Mouse (Mus musculus) frontal cortex, postnatal 25 days (tissue): ENCODE results near the gene Stk17b.
"Not testable (repeated sequence)": the region's sequence is repeated elsewhere in the genome, so short reads cannot be mapped to it uniquely, and the experiment has no call there.

ENCODE experiments used
- DNase-seq, 2 experiments: peaks; one replicate each; pipeline ENCODE4 v3.0.0; 2022; ENCODE audit warnings: low spot score in 2 of 2

The Stk17b gene

GRCm38 (mm10) chr1:53782079-53782478 lies 2.9 kb downstream of the Stk17b start:
- no peak for DNase-seq

DNA sequence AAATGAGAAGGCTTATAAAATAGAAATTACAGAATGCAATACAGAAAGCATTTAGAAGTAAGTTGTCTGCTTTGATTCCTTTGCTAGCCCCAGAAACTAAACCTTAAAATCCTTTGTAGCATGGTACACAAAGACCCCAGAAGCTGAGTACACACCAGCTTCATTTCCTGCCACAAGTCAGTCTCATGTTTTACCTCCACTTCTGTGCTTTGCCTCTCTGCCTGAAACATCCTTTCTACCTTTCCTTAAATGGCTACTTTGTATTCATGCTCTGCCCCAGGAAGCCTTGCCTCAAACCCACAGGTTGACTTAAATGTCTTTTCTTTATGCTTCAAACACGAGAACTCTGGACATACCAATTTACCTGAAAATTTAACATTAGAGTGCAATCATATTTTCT lies 3.7 kb downstream of the Stk17b start:
- DNase-seq = no peak

GRCm38 (mm10) chr1:53776176-53776905 lies 8.7 kb downstream of the Stk17b start:
- no peak for DNase-seq

DNA sequence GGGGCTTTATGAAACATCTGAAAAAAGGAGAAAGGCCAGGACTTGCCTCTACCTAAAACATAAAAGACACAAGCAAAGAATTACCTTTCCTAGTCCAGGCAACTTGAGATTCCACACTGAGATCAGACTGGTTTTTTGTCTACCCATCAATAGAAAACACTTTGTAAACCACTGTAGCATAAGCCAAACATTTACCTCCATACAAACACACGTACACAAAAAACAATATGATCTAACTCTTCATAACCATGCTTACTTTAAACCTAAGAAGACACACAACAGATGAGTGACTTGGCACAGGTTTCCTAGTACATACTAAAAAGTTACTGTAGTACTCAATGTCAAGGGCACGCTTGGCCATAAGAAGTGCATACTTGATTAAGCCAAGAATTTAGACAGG lies 9.5 kb downstream of the Stk17b start:
- no peak for DNase-seq

DNA sequence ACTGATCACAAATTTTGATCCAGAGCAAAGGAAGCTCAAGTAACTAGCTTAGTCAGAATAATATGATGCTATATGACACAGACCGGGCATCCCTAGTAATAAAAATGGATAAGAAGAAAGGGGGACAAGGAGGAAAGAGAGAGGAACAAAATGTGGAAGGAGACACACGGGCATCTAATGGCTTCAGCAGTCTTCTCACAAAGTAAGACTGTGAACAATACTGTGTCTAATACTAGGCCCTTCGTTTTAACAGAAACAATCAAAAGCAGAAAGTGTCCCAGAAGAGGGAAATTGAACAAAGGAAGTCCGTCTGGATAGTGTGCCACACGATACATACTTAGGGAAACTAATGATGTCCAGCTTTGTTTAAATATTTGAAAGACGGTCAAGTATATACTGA lies 10.0 kb downstream of the Stk17b start:
- no peak for DNase-seq

DNA sequence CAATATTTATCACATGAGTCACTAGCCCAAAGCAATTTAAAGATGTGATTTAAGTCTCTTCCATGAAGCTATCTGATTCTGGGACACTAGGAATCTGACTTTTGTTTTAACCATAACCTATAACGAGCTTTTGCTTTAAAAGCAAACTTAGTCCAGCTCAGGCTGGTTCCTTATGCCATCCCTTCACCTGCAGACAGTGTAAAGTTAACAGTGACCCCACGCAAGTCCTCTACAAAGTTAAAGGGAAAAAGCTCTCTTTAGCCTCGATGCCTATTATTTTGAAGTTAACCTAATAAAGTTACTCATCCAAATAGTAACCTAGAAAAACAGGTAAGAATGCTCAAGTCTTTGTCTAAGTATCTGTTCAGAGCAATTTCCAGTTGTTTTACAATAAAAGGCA lies 10.5 kb downstream of the Stk17b start:
- no peak for DNase-seq

DNA sequence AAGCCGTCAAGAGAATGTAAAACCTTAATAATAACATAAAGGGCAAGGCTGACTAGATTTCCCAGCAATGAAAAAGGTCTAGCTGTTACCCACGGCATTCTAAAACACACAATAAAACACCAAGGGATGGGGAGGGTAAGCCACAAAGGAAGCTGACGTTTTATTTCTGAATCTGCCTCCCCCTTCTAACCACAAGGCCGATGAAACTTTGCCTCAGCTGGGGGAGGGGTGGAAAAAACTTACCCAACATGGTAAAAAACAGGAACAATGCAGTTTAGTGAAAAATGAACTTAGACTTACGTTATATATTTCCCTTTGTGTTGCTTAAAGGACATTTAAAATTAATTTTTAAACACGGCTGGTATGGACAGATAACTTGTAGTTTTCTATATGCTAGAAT lies 11.0 kb downstream of the Stk17b start:
- no peak for DNase-seq

DNA sequence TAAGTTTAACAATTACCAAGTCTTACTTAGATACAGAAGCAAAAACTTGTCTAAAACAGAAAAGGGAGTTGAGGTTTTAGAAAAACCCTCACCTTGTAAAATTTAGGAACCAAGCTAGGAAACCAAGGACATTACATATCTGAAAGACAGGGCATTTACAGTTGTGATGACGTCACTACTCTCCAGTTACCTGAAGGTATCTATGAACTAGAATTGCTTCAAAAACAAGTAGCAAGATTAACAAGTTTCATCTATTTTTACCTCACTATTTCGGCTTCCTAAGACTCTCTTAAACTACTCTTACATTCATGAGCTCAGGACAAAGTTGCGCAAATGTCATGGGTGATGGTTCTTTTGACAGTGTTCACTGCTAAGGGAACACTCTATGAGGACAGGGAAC lies 12.1 kb downstream of the Stk17b start:
- DNase-seq = no peak

DNA sequence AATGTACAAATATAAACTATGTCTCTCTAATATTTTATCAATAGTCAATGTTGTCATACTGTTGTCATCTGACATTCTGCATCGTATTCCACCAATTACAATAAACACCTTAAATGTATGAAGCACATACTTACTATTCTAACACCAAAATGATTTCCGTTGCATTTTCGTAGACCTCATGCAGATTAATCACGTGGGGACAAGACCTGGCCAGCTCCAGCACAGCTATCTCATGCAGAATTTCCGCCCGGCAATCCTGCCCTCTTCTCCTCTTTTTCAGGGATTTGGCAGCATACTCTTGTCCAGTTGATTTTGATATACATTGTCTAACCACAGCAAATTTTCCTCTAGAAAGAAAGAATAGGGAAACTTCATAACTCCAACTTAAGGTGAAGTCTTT lies 13.5 kb downstream of the Stk17b start:
- no peak for DNase-seq

- DNase-seq = no peak
Observed at GRCm38 (mm10) chr1:53766112-53766511, 18.9 kb downstream of the Stk17b start.

DNA sequence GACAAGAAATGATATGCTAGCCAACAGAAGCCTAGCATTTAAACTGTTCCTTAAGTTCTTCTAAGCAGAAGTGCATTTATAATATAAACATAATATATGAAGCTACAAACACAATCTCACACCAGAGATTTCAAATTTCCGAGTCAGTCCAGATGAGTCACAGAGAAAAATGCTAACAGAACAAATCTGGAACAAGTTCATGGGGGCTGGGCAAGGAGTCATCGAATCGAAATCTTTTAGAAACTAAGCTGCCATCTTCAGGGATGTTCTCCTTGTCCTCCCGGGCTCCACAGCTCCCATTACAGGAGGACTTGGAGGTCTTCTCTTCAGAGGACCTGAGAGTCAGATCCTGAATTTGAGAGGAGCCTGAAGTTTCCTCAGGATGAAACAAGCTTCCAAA lies 27.7 kb downstream of the Stk17b start:
- no peak for DNase-seq

GRCm38 (mm10) chr1:53753501-53753900 lies 31.5 kb downstream of the Stk17b start:
- not testable (repeated sequence) for DNase-seq

GRCm38 (mm10) chr1:53751144-53751543 lies 33.9 kb downstream of the Stk17b start:
- no peak for DNase-seq

GRCm38 (mm10) chr1:53750697-53751096 lies 34.3 kb downstream of the Stk17b start:
- not testable (repeated sequence) for DNase-seq

- not testable (repeated sequence) for DNase-seq
Observed at GRCm38 (mm10) chr1:53749881-53750385, 35.1 kb downstream of the Stk17b start.

GRCm38 (mm10) chr1:53748571-53748970 lies 36.5 kb downstream of the Stk17b start:
- DNase-seq = no peak

GRCm38 (mm10) chr1:53746001-53746400 lies 39.0 kb downstream of the Stk17b start:
- DNase-seq = no peak

DNA sequence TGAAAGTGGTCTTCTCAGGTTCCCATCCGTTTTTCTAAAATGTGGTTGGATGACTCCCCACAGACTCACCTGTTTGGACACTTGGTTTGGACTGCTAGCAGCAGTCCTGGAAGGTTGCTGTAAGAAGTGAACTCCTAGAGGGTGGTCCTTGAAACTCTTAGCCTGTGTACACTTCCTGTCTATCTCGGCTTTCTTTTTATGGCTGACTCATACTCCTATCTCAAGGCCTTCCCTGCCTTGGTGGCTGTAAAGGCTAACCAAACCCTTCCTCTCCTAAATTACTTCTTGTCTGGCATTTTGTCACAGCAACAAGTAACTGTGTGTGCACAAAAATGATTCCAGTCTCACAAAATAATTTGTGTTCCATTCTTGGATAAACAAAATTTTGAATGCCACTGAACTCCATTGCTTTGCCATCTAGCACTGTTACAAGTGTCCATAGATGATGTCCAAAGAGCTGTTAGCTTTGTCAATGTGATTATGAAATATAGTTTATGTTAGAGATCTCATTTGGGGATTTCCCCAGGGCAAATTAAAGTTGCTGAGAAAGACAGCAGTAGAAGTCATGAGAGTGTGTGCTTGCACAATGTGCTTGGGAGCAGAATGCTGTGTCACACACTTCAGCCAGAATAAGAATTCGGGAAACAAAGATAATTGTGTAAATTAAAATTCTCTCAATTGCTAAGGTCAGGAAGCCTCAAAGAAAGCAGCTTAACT lies 43.1 kb downstream of the Stk17b start:
- DNase-seq = no peak

DNA sequence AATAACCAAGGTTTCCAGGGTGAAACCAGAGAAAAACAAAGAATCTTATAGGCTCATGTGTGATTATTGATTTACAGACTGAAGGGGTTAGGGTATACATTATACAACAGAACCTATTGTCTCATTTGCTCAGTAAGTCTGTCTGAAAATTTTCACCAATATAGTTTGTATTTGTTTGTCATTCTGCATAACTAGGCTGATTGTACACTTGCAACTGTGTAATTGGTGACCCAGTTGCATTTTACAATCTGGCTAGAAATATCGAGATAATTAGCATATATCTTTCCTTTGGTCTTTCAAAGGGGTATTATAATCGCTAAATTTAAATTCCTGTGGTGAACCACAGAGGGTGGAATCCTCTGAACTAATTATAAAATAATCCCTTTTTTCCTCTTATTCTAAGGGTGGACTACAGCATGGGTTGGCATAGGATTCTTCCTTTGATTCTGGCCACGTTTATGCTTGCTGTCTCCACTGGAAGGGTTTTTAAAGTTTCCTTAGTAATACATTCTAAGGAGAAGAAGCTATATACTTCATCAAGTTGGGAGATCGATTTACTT lies 44.2 kb downstream of the Stk17b start:
- DNase-seq = no peak

DNA sequence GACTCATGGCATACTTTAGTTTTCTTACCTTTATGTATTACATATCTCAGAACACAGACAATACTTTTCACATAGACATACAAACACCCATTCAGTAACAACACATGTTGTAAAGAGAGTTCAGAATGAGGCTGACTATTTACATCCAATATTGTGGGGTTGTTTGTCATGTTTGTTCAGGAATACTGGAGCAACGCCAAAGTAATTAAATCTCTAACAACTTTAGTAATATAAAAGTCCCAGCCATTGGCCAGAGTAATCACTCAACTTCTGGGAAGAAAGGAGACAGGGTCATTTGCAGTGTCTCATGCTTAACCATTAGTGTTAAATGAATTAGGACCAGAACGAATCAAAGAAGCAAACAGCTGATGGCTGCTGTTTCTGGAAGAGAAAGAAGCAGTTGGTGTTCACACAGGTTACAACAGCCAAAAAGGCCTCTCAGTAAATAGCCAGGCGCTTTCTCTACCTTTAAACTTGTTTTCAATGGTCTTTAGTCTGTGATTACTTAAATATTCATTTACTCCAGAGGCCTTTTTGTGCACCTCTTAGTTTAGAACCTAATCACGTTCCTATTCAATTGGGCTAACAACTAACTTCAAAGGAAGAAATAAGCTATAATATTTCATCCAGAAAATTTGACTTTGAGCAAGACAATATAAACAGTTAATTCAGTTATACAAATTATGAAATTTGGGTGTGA lies 44.8 kb downstream of the Stk17b start:
- not testable (repeated sequence) for DNase-seq

DNA sequence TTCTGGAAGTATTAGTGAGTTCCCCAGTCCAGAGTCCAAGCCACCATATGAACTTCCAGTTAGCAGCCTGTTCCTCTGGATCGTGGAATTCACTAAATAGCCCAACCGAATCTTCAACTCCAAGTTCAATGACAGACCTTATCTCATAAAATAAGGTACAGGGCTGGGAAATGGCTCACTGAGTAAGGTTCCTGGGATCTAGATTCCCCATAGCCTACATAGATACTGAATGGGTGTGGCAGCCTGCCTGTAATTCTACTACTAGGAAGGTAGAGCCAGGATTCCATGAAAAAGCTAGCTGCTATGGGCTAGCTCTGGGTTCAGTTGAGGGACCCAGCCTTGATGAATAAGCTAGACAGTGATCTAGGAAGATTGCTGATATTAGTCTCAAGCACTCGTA lies 48.4 kb downstream of the Stk17b start:
- no peak for DNase-seq

DNA sequence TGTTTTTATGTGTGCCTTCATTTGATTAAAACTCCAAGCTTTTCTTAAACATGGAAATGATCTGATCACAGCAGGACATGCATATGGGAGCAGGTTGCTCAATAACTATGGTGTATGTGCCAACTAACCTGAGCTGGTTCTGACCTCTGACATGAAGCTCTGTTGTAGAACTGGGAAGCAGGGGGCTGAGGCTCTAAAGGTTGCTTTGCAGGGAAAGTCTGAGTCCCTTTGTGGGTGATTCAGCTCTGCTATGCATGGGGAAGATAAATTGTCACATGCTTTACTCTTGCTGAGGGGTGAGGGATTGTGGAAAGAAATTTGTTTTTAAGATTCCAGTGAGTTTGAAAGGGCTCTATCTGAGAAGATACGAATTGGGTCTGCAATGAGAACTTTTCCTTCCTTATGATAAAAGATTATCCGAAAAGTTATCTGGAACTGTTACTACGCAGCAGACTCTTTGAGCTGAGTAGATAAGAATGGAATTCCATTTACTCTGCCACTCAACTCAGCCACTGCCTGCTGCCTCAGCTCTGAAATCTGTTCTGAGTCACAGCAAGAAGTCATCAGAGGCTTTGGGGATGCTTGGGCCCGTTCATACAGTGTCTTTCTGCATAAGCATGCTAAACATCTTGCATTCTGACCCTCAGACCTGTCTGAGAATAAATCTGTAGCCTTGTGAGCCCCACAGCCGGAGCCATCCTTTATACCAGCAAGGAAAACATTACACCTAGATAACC lies 56.4 kb downstream of the Stk17b start:
- no peak for DNase-seq
